Mouse (Mus musculus) liver, embryonic 12.5 days (tissue): ENCODE measurements around the gene Rpl32. TPM values are rescaled to one million over a fixed set of nuclear protein-coding genes. Genes with fewer than 3 reads are reported as not detected.
A peak's percentile ranks its signal among the peaks of the same experiment; 100 is the strongest.

Source experiments
- ATAC-seq: fragments of 200-750 bp; cut with Nextera tagmentation; 2 replicates; pipeline ENCODE4 v1.8.0; 2017; ENCODE audit warnings: moderate number of reproducible peaks, mild to moderate bottlenecking, moderate library complexity
- H3K27ac ChIP-seq: fragments of 300-500 bp; sonication (generic); 2 replicates; pipeline ENCODE4 v1.5.1; 2016; ENCODE audit warnings: mild to moderate bottlenecking
- H3K27me3 ChIP-seq: fragments of 300-500 bp; sonication (generic); replicated peaks from 2 replicates; pipeline ENCODE4 v1.6.1; 2016; ENCODE audit warnings: mild to moderate bottlenecking, moderate library complexity
- H3K36me3 ChIP-seq: fragments of 300-500 bp; sonication (generic); 2 replicates; pipeline ENCODE4 v1.6.1; 2016; ENCODE audit warnings: mild to moderate bottlenecking, moderate library complexity
- H3K4me1 ChIP-seq: fragments of 300-500 bp; sonication (generic); 2 replicates; pipeline ENCODE4 v1.6.1; 2016
- H3K4me2 ChIP-seq: fragments of 300-500 bp; sonication (generic); 2 replicates; pipeline ENCODE4 v1.6.1; 2016; ENCODE audit warnings: mild to moderate bottlenecking, moderate library complexity
- H3K4me3 ChIP-seq: fragments of 300-500 bp; sonication (generic); 2 replicates; pipeline ENCODE4 v1.5.1; 2016; ENCODE audit warnings: mild to moderate bottlenecking, moderate library complexity
- H3K9ac ChIP-seq: fragments of 300-500 bp; sonication (generic); 2 replicates; pipeline ENCODE4 v1.6.1; 2016; ENCODE audit warnings: mild to moderate bottlenecking, moderate library complexity
- H3K9me3 ChIP-seq: fragments of 300-500 bp; sonication (generic); replicated peaks from 2 replicates; pipeline ENCODE4 v1.6.1; 2016; ENCODE audit warnings: mild to moderate bottlenecking, moderate library complexity
- WGBS: fragments of 180-500 bp; shearing (Covaris S2); methylation state at CpG from one replicate; pipeline ENCODE4 v1.1.7; 2016; ENCODE audit not compliant: insufficient replicate concordance; 5-methylcytosine and 5-hydroxymethylcytosine counted together
- microRNA-seq: library from miRNA; unstranded; fragments of <30 nt; microRNA quantifications from one replicate; pipeline ENCODE4, GENCODE M21; 2017
- polyA plus RNA-seq: library from polyadenylated mRNA; unstranded; fragments of >200 nt; fragmentation: Nextera tagmentation; extraction: Ambion mirVana; gene quantifications from 2 replicates; pipeline ENCODE4 v1.2.1, GENCODE M21; 2016

Rpl32 gene
- polyA plus RNA-seq, 1 experiment from 2014 or later, result 1,897 TPM

- H3K27ac ChIP-seq, result peak overlapping the region; percentile 80
- no peak overlapping the region for H3K4me2 ChIP-seq
- peaks cover 94% of the 10 kb centered on the region for H3K4me1 ChIP-seq
- H3K9ac ChIP-seq, result 0 out of 2 replicates have a peak overlapping the region, but pooled peaks have one; percentile 60
- 88% methylated on average over 4 of the region's 4 CpGs for WGBS
- no peaks in the 10 kb centered on the region for H3K9me3 ChIP-seq
- ATAC-seq, result no peak
- no peaks in the 10 kb centered on the region for H3K36me3 ChIP-seq
- H3K27me3 ChIP-seq, result no peaks in the 10 kb centered on the region
- H3K4me3 ChIP-seq, result no peak overlapping the region
Observed at GRCm38 (mm10) chr6:115760137-115760536, 48.4 kb downstream of the Rpl32 start.

GRCm38 (mm10) chr6:115759461-115759860 is 49.1 kb downstream of the Rpl32 start:
- peak; percentile 11 for ATAC-seq
- no peaks in the 10 kb centered on the region for H3K9me3 ChIP-seq
- peaks cover 96% of the 10 kb centered on the region for H3K4me1 ChIP-seq
- no peaks in the 10 kb centered on the region for H3K27me3 ChIP-seq
- H3K4me2 ChIP-seq, result peak overlapping the region; percentile 64
- no peaks in the 10 kb centered on the region for H3K36me3 ChIP-seq
- H3K4me3 ChIP-seq, result peak overlapping the region; percentile 48; the same call in 1 of the 2 replicates
- H3K27ac ChIP-seq, result peak overlapping the region; percentile 80
- WGBS, result 32% methylated on average over 5 of the region's 5 CpGs
- H3K9ac ChIP-seq, result peak overlapping the region; percentile 60

- H3K36me3 ChIP-seq, result no peaks in the 10 kb centered on the region
- H3K27me3 ChIP-seq, result no peaks in the 10 kb centered on the region
- peak overlapping the region; percentile 64 for H3K4me2 ChIP-seq
- H3K27ac ChIP-seq, result peak overlapping the region; percentile 80
- WGBS, result 12% methylated on average over 9 of the region's 9 CpGs
- no peaks in the 10 kb centered on the region for H3K9me3 ChIP-seq
- H3K9ac ChIP-seq, result peak overlapping the region; percentile 60
- H3K4me3 ChIP-seq, result peak overlapping the region; percentile 48
- ATAC-seq, result peak; percentile 85
- peaks cover 92% of the 10 kb centered on the region for H3K4me1 ChIP-seq
Observed at GRCm38 (mm10) chr6:115758981-115759435, 49.5 kb downstream of the Rpl32 start.

- Histone ChIP-seq H3K36me3 (no peaks in the 10 kb centered on the region), H3K9me3 (no peaks in the 10 kb centered on the region), H3K4me1 (peaks cover 74% of the 10 kb centered on the region), H3K9ac (peak overlapping the region; percentile 55), H3K4me2 (peak overlapping the region; percentile 60), H3K27ac (peak overlapping the region; percentile 63), H3K4me3 (0 out of 2 replicates have a peak overlapping the region, but pooled peaks have one; percentile 13), H3K27me3 (no peaks in the 10 kb centered on the region)
- 23% methylated on average over 7 of the region's 7 CpGs for WGBS
- peak; percentile 81 for ATAC-seq
Observed at GRCm38 (mm10) chr6:115755536-115755935, 53.0 kb downstream of the Rpl32 start.

Small RNA genes lying within 50 kb of the gene (microRNA-seq; reads per million reads assigned to microRNA genes)
- gene Mir7660, result not detected

Other genes starting within 250 kb of the Rpl32 start
- 4.9 and 5.1 TPM in 2 replicates for gene Mkrn2os, start 216.2 kb downstream of the Rpl32 start, polyA plus RNA-seq
- gene Mkrn2, start 206.8 kb downstream of the Rpl32 start, polyA plus RNA-seq, result 14.4 and 15.3 TPM in 2 replicates
- 52.4 and 53.2 TPM in 2 replicates for gene Raf1, start 132.1 kb downstream of the Rpl32 start, polyA plus RNA-seq
- 29.1 and 32.7 TPM in 2 replicates for gene Tmem40, start 46.3 kb downstream of the Rpl32 start, polyA plus RNA-seq
- gene Cand2, start 34.2 kb downstream of the Rpl32 start, polyA plus RNA-seq, result 9.5 and 10.5 TPM in 2 replicates
- 0.25 and 0.26 TPM in 2 replicates for gene Efcab12, start 29.7 kb upstream of the Rpl32 start, polyA plus RNA-seq
- 14.5 and 16.2 TPM in 2 replicates for gene Mbd4, start 44.6 kb upstream of the Rpl32 start, polyA plus RNA-seq
- gene Ift122, start 44.7 kb upstream of the Rpl32 start, polyA plus RNA-seq, result 4.8 and 5.3 TPM in 2 replicates
- gene Rho, start 123.0 kb upstream of the Rpl32 start, polyA plus RNA-seq, result not detected in 2 replicates
- not detected in 2 replicates for gene H1foo, start 136.2 kb upstream of the Rpl32 start, polyA plus RNA-seq
- gene Plxnd1, start 186.3 kb upstream of the Rpl32 start, polyA plus RNA-seq, result 16.2 TPM in 2 replicates